Mouse (Mus musculus) forebrain, embryonic 16.5 days (tissue): ENCODE measurements around the gene Traf3. TPM values are rescaled to one million over a fixed set of nuclear protein-coding genes. Genes with fewer than 3 reads are reported as not detected.

ENCODE experiments used
- ATAC-seq: fragments of 200-750 bp; cut with Nextera tagmentation; 2 replicates; pipeline ENCODE4 v1.8.0; 2017; ENCODE audit warnings: mild to moderate bottlenecking, moderate library complexity
- H3K27ac ChIP-seq: fragments of 300-500 bp; sonication (generic); 2 replicates; pipeline ENCODE4 v1.5.1; 2014; ENCODE audit warnings: low read length, control low read depth
- H3K27me3 ChIP-seq: fragments of 300-500 bp; sonication (generic); replicated peaks from 2 replicates; pipeline ENCODE4 v1.6.1; 2014; ENCODE audit warnings: low read length; ENCODE audit not compliant: control insufficient read depth, insufficient read depth
- H3K36me3 ChIP-seq: fragments of 300-500 bp; sonication (generic); 2 replicates; pipeline ENCODE4 v1.6.1; 2014; ENCODE audit not compliant: control insufficient read depth, insufficient read depth
- H3K4me1 ChIP-seq: fragments of 300-500 bp; sonication (generic); replicated peaks from 2 replicates; pipeline ENCODE4 v1.6.1; 2014; ENCODE audit warnings: low read length; ENCODE audit not compliant: control insufficient read depth, insufficient read depth
- H3K4me2 ChIP-seq: fragments of 300-500 bp; sonication (generic); 2 replicates; pipeline ENCODE4 v1.6.1; 2014; ENCODE audit warnings: mild to moderate bottlenecking, low read length, control low read depth
- H3K4me3 ChIP-seq: fragments of 300-500 bp; sonication (generic); replicated peaks from 2 replicates; pipeline ENCODE4 v1.5.1; 2014; ENCODE audit warnings: mild to moderate bottlenecking, low read length, control low read depth
- H3K9ac ChIP-seq: fragments of 300-500 bp; sonication (generic); replicated peaks from 2 replicates; pipeline ENCODE4 v1.6.1; 2014; ENCODE audit warnings: low read depth, low read length, control low read depth
- H3K9me3 ChIP-seq: fragments of 300-500 bp; sonication (generic); 2 replicates; pipeline ENCODE4 v1.6.1; 2016; ENCODE audit warnings: low read length; ENCODE audit not compliant: control insufficient read depth
- WGBS: fragments of 180-500 bp; shearing (Covaris S2); extraction: QIAGEN DNeasy Blood & Tissue Kit; methylation state at CpG from one replicate; pipeline ENCODE4 v1.1.7; 2014; 5-methylcytosine and 5-hydroxymethylcytosine counted together
- polyA plus RNA-seq: library from polyadenylated mRNA; unstranded; fragments of >200 nt; fragmentation: Nextera tagmentation; extraction: Ambion mirVana; gene quantifications from 2 replicates; pipeline ENCODE4 v1.2.1, GENCODE M21; 2015

The Traf3 gene
- polyA plus RNA-seq, 1 experiment from 2014 or later = 15.8 TPM

DNA sequence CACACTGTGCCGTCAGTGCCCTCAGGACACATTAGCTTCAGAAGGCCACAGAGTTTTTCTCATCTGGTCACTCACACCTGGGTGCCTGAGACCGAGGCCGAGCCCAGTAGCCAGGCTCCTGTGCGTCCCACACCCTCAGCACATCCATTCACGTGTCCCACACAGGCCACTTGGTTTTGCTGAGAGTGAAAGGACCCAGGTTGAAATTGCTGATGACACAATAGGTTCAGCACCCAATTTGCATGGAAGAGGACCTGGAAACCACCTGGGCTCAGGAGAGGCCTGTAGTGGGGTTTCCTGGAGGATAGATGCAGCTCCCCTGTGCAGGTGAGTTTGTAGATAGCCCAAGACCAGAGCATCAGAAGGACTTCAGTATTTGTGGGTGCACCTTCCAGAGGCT, 72.2 kb downstream of the Traf3 start:
- no peaks in the 10 kb centered on the region for H3K27me3 ChIP-seq

DNA sequence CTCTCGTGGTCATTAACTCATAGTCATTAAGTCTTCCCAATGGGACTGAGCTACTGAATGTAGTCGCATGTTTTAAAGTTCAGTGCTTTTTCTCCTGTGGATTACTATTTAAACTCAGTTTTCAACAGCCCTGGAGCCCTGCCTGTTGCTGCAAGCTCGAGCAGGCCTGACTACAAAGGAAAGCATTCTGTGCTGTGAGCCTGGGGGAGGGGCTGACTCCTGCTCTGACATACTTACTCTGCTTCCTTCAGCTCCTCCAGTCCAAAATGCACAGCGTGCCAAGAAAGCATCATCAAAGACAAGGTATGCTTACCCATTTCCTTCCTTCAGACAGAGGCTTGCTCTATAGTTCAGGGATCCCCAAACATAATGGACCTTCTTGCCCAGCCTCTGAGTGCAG, 72.6 kb downstream of the Traf3 start:
- 0 out of 2 replicates have a peak, but pooled peaks cover 2% of the 10 kb centered on the region for H3K4me1 ChIP-seq
- no peak overlapping the region for H3K27ac ChIP-seq
- no peaks in the 10 kb centered on the region for H3K27me3 ChIP-seq
- H3K9me3 ChIP-seq = no peaks in the 10 kb centered on the region
- H3K36me3 ChIP-seq = peaks cover 4% of the 10 kb centered on the region
- no peak overlapping the region for H3K4me2 ChIP-seq
- H3K4me3 ChIP-seq = no peak overlapping the region
- WGBS = 27% methylated on average over 4 of the region's 4 CpGs
- ATAC-seq = no peak; the same call in 1 of the 2 replicates
- H3K9ac ChIP-seq = no peak overlapping the region

More for the DNA sequence above, 72.2 kb downstream of the Traf3 start:
- Histone ChIP-seq H3K4me3 (no peak overlapping the region), H3K9me3 (no peaks in the 10 kb centered on the region), H3K4me2 (no peak overlapping the region), H3K27ac (no peak overlapping the region), H3K36me3 (peaks cover 2% of the 10 kb centered on the region), H3K9ac (no peak overlapping the region), H3K4me1 (0 out of 2 replicates have a peak, but pooled peaks cover 2% of the 10 kb centered on the region)
- WGBS = 84% methylated on average over 5 of the region's 5 CpGs
- ATAC-seq = no peak

DNA sequence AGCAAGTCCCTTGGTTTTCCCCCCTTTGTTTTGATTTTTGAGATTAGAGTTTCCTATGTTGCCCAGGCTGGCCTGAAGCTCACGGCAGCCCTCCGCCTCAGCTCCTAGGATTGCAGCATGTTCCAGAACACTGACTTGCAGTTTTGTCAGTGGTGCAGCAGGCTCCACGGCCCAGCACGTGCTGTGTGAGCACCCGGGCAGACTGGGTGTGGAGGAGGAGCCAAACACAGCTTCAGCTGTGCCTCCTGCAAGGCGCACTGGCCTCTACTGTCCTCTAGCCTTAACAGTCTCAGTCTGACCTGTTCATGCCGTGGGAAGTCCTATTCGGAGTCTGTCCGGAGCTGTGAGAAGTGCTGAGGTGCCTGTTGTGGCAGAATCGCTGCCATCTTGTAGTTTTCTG, 73.8 kb downstream of the Traf3 start:
- no peak for ATAC-seq
- Histone ChIP-seq H3K9me3 (no peaks in the 10 kb centered on the region), H3K27me3 (no peaks in the 10 kb centered on the region), H3K4me2 (no peak overlapping the region), H3K4me1 (0 out of 2 replicates have a peak, but pooled peaks cover 2% of the 10 kb centered on the region), H3K36me3 (peaks cover 6% of the 10 kb centered on the region), H3K9ac (no peak overlapping the region), H3K27ac (no peak overlapping the region), H3K4me3 (no peak overlapping the region)
- WGBS = 87% methylated on average over 10 of the region's 10 CpGs

DNA sequence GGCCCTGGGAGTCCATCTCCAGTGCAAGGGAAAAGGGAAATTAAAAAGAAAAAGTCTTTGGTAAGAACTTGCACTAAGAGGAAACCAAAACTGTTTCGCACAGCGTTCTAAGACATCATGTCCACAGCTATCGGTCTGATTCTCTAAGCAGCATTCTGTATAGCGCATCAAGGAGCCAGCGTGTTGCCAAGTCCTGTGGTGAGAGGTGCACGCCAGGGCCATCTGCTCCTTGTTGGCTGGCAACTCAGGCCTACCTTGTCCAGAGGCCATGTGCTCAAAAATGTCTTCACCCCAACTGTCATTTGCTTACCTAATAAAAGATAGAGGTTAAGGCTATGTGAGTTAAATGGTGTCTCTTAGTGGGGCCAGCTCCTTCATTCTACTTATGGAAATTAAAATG, 75.7 kb downstream of the Traf3 start:
- 0 out of 2 replicates have a peak, but pooled peaks cover 2% of the 10 kb centered on the region for H3K4me1 ChIP-seq
- H3K4me2 ChIP-seq = no peak overlapping the region
- no peaks in the 10 kb centered on the region for H3K9me3 ChIP-seq
- H3K4me3 ChIP-seq = no peak overlapping the region
- no peak for ATAC-seq
- H3K36me3 ChIP-seq = peaks cover 6% of the 10 kb centered on the region
- H3K27me3 ChIP-seq = no peaks in the 10 kb centered on the region
- H3K9ac ChIP-seq = no peak overlapping the region
- no peak overlapping the region for H3K27ac ChIP-seq
- WGBS = 82% methylated on average over 6 of the region's 6 CpGs

DNA sequence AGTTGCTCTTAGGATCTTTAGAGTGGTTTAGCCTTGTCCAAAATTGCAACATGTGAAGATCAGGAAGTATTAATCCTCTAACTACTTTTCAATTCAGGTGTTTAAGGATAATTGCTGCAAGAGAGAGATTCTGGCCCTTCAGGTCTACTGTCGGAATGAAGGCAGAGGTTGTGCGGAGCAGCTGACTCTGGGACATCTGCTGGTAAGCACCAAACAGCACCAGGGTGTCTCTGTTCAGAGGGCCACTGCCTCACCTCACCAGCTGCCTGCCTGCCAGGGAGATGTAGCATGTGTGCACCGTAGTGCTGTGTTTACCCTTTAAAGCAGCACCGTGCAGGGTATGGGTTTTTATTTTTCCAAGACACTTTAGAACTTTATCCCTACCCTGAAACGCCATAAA, 76.2 kb downstream of the Traf3 start:
- no peaks in the 10 kb centered on the region for H3K27me3 ChIP-seq
- 0 out of 2 replicates have a peak, but pooled peaks cover 2% of the 10 kb centered on the region for H3K4me1 ChIP-seq
- H3K36me3 ChIP-seq = peaks cover 6% of the 10 kb centered on the region
- no peak for ATAC-seq
- no peak overlapping the region for H3K9ac ChIP-seq
- H3K4me2 ChIP-seq = no peak overlapping the region
- H3K4me3 ChIP-seq = no peak overlapping the region
- no peak overlapping the region for H3K27ac ChIP-seq
- 90% methylated on average over 5 of the region's 5 CpGs for WGBS
- no peaks in the 10 kb centered on the region for H3K9me3 ChIP-seq

DNA sequence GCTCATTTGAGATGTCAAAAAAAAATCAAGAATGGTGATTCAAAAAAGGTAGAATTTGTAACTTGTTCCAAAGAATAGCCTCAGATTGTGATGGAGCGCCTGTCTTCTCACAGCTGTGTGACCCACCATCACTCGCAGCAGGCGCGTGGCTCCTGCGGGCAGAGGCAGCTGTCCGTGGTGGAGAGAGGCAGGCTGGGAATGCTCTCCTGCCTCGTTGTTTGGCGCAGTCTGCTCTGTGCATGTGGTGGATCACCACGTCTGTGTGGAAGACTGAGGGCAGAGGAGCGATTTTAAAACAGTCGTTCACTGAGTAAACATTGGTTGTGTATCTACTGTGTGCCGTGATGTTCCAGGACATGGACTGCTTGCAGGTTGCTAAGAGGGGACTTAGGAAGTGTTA, 77.6 kb downstream of the Traf3 start:
- H3K36me3 ChIP-seq = peaks cover 9% of the 10 kb centered on the region
- H3K4me3 ChIP-seq = no peak overlapping the region
- no peaks in the 10 kb centered on the region for H3K9me3 ChIP-seq
- H3K4me2 ChIP-seq = no peak overlapping the region
- WGBS = 90% methylated on average over 12 of the region's 12 CpGs
- H3K27ac ChIP-seq = no peak overlapping the region
- H3K4me1 ChIP-seq = no peaks in the 10 kb centered on the region
- no peak overlapping the region for H3K9ac ChIP-seq
- H3K27me3 ChIP-seq = no peaks in the 10 kb centered on the region
- ATAC-seq = no peak

DNA sequence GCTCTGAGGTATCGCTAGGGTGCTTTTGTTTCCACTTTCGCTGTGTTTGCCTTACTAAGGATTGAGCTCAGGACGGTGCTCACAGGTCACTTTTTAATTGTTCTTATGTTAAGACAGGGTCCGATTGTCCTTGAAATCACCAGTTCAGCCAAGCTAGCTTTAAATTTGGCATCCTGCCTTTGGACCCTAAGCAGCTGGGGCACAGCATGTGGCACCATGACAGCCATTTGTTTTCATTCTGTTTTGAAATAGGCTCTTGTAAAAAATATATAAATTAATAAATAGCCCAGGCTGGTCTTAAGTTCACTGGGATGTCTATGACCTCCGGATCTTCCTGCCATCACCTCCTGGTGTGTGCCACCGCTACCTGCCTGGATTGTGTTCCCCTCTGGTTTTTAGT, 78.9 kb downstream of the Traf3 start:
- no peak for ATAC-seq
- Histone ChIP-seq H3K9ac (no peak overlapping the region), H3K4me2 (no peak overlapping the region), H3K4me3 (no peak overlapping the region), H3K9me3 (no peaks in the 10 kb centered on the region), H3K27ac (no peak overlapping the region), H3K4me1 (no peaks in the 10 kb centered on the region), H3K36me3 (peaks cover 9% of the 10 kb centered on the region), H3K27me3 (no peaks in the 10 kb centered on the region)
- WGBS = 72% methylated on average over 6 of the region's 6 CpGs

DNA sequence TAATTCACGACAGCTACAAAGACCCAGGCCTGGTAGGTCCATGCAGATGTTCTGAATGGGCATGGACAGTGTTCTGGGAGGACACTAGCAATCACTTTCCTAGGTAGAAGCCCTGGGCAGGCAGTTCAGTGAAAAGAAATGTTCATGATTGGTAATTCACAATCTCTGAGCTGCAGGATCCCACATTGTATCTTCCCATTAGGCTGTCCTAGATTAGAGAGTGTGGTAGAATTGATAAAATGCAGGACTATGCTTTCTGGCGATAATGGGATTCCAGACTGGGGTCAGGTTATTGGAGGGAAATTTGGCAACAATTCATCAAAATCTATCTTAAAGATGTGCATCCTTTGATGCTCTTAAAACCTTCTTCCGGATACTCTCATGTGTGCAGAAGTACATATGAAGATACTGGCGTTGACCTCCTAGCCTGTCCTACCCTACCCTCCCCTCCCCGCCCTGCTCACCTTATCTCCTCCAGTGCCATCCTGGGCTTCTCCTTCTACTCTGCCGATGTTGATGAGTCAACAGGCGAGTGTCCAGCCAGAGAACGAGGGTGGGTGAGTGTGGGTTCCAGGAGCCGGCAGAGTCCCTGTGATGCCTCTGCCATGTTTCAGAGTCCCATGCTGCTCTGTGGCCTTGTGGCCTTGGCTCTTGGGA, 80.8 kb downstream of the Traf3 start:
- Histone ChIP-seq H3K9me3 (no peaks in the 10 kb centered on the region), H3K27me3 (no peaks in the 10 kb centered on the region), H3K4me2 (no peak overlapping the region), H3K9ac (no peak overlapping the region), H3K27ac (no peak overlapping the region), H3K4me1 (no peaks in the 10 kb centered on the region), H3K36me3 (peaks cover 9% of the 10 kb centered on the region), H3K4me3 (no peak overlapping the region)
- ATAC-seq = no peak
- WGBS = 94% methylated on average over 9 of the region's 9 CpGs

DNA sequence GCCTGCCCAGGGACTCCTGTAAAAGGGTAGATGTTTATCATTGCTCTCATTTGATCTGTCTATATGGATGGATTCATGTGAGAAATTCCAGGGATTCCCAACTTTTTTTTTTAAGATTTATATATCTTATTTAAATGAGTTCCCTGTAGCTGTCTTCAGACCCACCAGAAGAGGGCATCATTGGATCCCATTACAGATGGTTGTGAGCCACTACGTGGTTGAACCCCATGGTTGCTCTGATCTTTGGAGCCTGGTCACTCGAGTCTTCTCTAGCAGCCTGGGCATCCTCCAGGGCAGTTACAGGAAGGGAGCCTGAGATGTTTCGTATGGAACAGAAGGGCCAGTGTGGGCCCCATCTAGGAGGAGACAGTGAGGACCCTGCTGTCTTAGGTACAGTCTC, 82.9 kb downstream of the Traf3 start:
- no peak overlapping the region for H3K4me3 ChIP-seq
- WGBS = 61% methylated on average over 3 of the region's 3 CpGs
- no peak overlapping the region for H3K27ac ChIP-seq
- H3K36me3 ChIP-seq = 0 out of 2 replicates have a peak, but pooled peaks cover 3% of the 10 kb centered on the region
- H3K4me1 ChIP-seq = no peaks in the 10 kb centered on the region
- no peaks in the 10 kb centered on the region for H3K9me3 ChIP-seq
- no peak for ATAC-seq
- H3K4me2 ChIP-seq = no peak overlapping the region
- H3K9ac ChIP-seq = no peak overlapping the region
- no peaks in the 10 kb centered on the region for H3K27me3 ChIP-seq

DNA sequence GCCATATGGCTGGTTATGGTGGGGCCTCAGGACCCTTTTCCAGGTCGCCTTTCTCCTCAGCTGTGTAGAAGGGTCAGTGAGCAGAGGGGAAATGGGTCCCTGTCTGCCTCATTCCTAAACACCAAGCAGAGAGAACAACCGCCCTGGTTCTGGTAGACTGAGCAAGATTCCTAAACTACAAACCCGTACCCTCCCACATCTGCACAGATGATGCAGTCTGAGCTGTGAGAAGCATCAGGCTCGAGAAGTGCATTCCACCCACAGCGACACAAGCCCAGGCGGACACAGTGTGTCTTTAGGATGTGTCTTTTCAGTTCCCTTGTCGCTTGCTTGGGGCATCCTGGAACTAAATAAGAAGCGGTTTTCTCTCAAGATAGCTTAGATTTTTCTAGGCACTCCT, 83.9 kb downstream of the Traf3 start:
- no peak for ATAC-seq
- Histone ChIP-seq H3K4me2 (no peak overlapping the region), H3K4me3 (no peak overlapping the region), H3K36me3 (0 out of 2 replicates have a peak, but pooled peaks cover 3% of the 10 kb centered on the region), H3K9me3 (no peaks in the 10 kb centered on the region), H3K9ac (no peak overlapping the region), H3K27ac (no peak overlapping the region), H3K27me3 (no peaks in the 10 kb centered on the region), H3K4me1 (no peaks in the 10 kb centered on the region)
- whole genome bisulfite sequencing = 85% methylated on average over 8 of the region's 8 CpGs
